Mouse (Mus musculus) layer of hippocampus, adult 2 months (tissue): Measurements from ENCODE around the gene Sdf2. TPM values are rescaled to one million over a fixed set of nuclear protein-coding genes. Genes with fewer than 3 reads are reported as not detected.
"Not testable (repeated sequence)": the region's sequence is repeated elsewhere in the genome, so short reads cannot be mapped to it uniquely, and the experiment has no call there.

Experiments
- DNase-seq, 2 experiments: peaks; one replicate each; pipeline ENCODE4 v3.0.0; 2022; ENCODE audit warnings: low spot score in 2 of 2
- H3K27ac ChIP-seq: fragments of 200-600 bp; 2 replicates; pipeline ENCODE4 v1.8.1; 2022
- H3K4me3 ChIP-seq: fragments of 200-600 bp; 2 replicates; pipeline ENCODE4 v1.8.1; 2022; ENCODE audit warnings: mild to moderate bottlenecking
- CTCF ChIP-seq: fragments of 200-600 bp; conservative IDR thresholded peaks from 2 replicates; pipeline ENCODE4 v1.8.1; 2022; ENCODE audit warnings: antibody characterized with exemption, mild to moderate bottlenecking, moderate library complexity
- total RNA-seq, 2 experiments: library from RNA; stranded (reverse); gene quantifications; 2 replicates each; pipeline ENCODE4 v1.2.3; 2021

Sdf2 gene
- total RNA-seq, 2 experiments from 2014 or later: 66.8 to 69.1 TPM

DNA sequence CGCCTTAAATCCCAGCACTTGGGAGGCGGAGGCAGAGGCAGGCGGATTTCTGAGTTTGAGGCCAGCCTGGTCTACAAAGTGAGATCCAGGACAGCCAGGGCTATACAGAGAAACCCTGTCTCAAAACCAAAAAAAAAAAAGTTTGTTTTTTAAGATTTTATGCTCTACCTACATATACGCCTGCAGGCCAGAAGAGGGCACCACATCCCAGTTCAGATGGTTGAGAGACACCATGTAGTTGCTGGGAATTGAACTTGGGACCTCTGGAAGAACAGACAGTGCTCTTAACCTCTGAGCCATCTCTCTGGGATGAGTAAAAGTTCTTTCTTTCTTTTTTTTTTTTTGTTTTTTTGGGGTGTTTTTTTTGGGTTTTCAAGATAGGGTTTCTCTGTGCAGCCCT, 30.6 kb downstream of the Sdf2 start:
- DNase-seq, H3K27ac ChIP-seq, H3K4me3 ChIP-seq: not testable (repeated sequence)
- peak; percentile 64 for TF ChIP-seq CTCF

DNA sequence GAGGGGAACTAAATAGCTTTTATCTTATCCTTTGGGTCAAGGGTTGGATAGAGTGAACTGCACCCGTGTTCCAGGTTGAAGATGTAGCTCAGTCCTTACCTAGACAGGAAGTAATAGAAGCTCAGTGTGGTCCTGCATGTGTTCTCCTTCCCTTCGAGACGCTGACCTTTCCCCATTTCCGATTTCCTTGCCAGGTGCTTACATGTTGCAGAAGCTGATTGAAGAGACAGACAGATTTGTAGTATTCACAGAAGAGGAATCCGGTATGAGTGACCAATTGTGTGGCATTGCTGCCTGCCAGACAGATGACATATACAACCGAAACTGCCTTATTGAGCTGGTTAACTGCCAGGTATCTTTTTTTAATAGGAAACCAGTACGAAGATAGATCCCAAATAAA, 33.3 kb downstream of the Sdf2 start:
- no peak for TF ChIP-seq CTCF
- H3K4me3 ChIP-seq: no peak overlapping the region
- H3K27ac ChIP-seq: peak overlapping the region; percentile 71
- DNase-seq: no peak

DNA sequence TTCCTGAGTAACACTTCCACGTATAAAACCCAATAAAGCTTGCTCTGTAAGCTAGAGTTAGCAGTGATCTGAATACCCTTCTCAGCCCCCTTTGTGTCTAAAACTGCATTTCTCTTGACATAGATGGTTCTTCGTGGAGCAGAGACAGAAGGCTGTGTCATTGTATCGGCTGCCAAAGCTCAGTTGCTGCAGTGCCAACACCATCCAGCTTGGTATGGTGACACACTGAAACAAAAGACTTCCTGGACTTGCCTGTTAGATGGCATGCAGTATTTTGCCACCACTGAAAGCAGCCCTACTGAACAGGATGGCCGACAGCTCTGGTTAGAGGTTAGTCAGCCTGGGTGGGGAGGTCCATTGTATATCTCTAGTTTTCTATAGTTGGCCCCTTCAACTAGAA, 34.0 kb downstream of the Sdf2 start:
- DNase-seq: peak; percentile 52
- Histone ChIP-seq H3K4me3 (no peak overlapping the region), H3K27ac (peak overlapping the region; percentile 71)
- no peak for TF ChIP-seq CTCF

DNA sequence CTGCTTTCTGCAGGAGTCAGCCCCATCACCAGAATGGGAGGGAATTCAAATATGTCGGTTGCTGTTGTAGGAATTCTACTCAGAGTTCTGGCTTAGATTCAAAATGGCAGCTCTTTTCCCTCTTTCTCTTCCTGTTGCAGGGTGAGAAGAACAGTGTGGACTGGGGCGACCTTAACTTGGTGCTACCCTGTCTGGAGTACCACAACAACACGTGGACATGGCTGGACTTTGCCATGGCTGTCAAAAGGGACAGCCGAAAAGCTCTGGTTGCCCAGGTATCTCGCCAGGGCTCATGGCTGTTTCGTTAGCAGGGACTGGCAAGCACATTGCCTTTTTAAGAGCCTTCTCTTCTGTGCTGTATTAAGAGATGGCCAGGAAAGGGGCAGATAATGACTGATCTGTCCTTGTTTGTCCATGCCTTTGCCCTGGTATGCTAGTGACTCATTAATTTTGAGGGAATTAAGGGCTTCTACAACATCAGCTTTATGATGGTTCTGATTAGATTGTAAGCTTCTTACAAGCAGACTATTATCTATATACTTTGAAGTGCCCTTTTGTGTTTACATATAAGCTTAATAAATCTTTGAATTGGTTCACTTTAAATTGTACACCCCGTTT, 43.7 kb downstream of the Sdf2 start:
- H3K4me3 ChIP-seq: no peak overlapping the region
- no peak overlapping the region for H3K27ac ChIP-seq
- DNase-seq: no peak
- TF ChIP-seq CTCF: no peak

DNA sequence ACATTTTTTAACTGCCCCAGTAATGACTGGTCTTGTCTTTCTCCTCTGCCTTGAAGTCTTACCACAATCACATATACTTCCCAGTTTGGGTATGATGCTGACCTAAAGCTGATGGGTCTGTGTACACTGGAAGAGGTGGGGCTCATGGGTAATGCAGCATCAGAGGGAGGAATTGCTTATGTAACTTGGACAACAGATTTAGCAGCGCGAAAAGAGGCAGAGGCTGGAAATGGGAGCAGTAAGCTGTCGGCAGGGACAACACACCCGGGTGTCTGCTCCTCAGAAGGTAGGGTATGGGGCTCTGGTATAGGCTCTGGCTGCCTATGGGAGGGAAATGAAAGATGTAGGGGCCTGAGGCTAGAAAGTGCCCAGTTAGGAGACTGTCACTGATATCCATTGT, 45.1 kb downstream of the Sdf2 start, which contains the start of gene BC030499:
Gene BC030499 (plus strand): TSS at position 188 of the 400 bp plus-strand sequence.
- DNase-seq: peak in 1 of 2 experiments; percentile 27
- Histone ChIP-seq H3K27ac (peak within 1 kb of the TSS; percentile 82), H3K4me3 (no peak within 1 kb of the TSS)
- TF ChIP-seq CTCF: no peak

DNA sequence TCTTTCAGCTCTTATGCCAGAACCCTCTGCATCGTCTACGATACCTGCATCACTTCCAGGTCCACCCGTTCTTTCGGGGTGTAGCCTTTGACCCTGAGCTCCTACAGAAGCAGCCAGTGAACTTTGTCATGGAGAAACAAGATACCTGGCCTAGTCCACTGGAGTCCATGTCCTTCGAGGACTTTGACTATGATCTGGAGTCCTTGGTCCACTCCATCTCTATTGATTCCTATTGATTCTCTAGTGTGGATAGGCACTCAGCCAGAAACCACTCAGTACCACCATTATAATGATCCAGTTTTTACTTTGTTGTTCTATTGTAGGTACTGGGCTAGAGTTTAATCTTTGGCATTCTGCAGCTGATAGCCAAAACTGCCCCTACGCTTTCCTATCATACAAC, 49.0 kb downstream of the Sdf2 start:
- no peak for DNase-seq
- H3K27ac ChIP-seq: no peak overlapping the region
- no peak overlapping the region for H3K4me3 ChIP-seq
- no peak for TF ChIP-seq CTCF

DNA sequence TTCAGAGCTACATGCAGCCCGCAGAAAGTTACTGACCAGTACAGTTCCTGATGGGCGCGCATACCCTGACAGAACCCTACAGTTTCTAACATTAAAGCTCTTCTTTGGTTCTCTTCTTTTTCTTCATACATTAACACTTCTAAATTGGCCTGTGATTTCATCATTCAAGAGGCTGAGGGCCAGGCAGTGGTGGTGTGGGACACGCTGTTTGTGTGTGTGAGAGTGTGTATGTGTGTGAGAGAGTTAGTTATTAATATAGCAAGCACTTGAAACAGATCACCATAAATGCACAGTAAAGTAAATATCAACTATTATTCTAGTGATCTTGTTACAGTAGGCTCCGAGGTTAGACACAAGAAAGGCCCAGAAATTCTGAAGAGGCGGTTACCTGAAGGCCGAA, 55.4 kb downstream of the Sdf2 start:
- H3K27ac ChIP-seq: peak overlapping the region; percentile 91
- DNase-seq: no peak
- H3K4me3 ChIP-seq: peak overlapping the region; percentile 82
- TF ChIP-seq CTCF: no peak

DNA sequence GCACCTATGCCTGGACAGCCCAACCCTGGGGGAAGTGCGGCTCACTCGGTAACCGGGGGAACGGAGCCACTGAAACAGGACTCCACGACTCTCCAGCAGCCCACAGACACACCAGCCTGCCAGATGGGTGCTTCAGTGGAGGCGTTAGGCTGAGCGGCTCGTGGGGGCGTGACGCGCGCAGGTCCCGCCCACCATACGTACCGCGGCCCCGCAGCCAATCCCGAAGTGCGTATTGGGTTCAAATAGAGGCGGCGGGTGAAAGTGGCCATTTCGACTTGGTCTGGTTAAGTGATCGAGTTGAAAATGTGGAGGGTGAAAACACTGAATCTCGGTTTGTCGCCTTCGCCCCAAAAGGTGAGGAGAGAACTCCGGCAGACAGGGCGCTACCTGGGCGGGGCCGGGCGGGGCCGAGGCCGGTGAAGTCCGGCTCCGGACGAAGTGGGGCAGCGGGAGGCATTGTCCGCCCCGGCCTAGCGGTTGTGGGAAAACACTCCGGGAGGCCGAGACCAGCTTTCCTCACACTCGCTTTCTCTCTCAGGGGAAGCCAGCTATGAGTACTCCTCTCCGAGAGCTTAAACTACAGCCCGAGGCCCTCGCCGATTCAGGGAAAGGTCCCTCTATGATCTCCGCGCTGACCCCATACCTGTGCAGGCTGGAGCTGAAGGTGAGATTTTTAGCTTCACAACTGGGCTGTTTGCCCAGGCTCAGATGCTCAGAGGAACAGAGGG, 56.0 kb downstream of the Sdf2 start, which contains the start of gene Spag5:
Gene Spag5 (plus strand): TSS at position 173 of the 728 bp plus-strand sequence.
- DNase-seq: peak; percentile 91 to 94
- TF ChIP-seq CTCF: no peak
- Histone ChIP-seq H3K27ac (peak within 1 kb of the TSS; percentile 91), H3K4me3 (peak within 1 kb of the TSS; percentile 82)

Other genes with a start within 250 kb of the Sdf2 start
- 1 to 10 TPM; 4.6 to 5.7 TPM for gene Dhrs13, start 213.5 kb upstream of the Sdf2 start, total RNA-seq
- gene Flot2, start 207.8 kb upstream of the Sdf2 start, total RNA-seq: 10 to 100 TPM; 70.9 to 77.4 TPM
- gene Eral1, start 165.4 kb upstream of the Sdf2 start, total RNA-seq: 10 to 100 TPM; 19.5 to 20.1 TPM
- gene Fam222b, start 151.1 kb upstream of the Sdf2 start, total RNA-seq: 10 to 100 TPM; 29.5 to 30.3 TPM
- 10 to 100 TPM; 11.1 to 13.3 TPM for gene Traf4, start 80.2 kb upstream of the Sdf2 start, total RNA-seq
- 1 to 10 TPM; 2.6 to 3.3 TPM for gene Nek8, start 69.1 kb upstream of the Sdf2 start, total RNA-seq
- gene Tlcd1, start 69.0 kb upstream of the Sdf2 start, total RNA-seq: 10 to 100 TPM; 21.1 to 24.3 TPM
- 100 to 1,000 TPM; 747 to 755 TPM for gene Rpl23a, start 62.2 kb upstream of the Sdf2 start, total RNA-seq
- 10 to 100 TPM; 33.3 TPM for gene Rab34, start 57.3 kb upstream of the Sdf2 start, total RNA-seq
- gene Proca1, start 52.4 kb upstream of the Sdf2 start, total RNA-seq: 1 to 10 TPM; 3.7 to 5.5 TPM
- 100 to 1,000 TPM; 132 to 137 TPM for gene Supt6, start 241 bp downstream of the Sdf2 start, total RNA-seq
- gene 2610507B11Rik, start 16.0 kb downstream of the Sdf2 start, total RNA-seq: 100 to 1,000 TPM; 192 to 198 TPM
- gene BC030499, start 45.1 kb downstream of the Sdf2 start, total RNA-seq: 10 to 100 TPM in 1 of 2 experiments, 1 to 10 TPM in 1; 5.6 to 12.2 TPM
- 1 to 10 TPM; 8.3 to 8.5 TPM for gene Spag5, start 55.8 kb downstream of the Sdf2 start, total RNA-seq
- 100 to 1,000 TPM; 853 to 900 TPM for gene Aldoc, start 77.2 kb downstream of the Sdf2 start, total RNA-seq
- 10 to 100 TPM; 58.2 to 59.9 TPM for gene Pigs, start 82.7 kb downstream of the Sdf2 start, total RNA-seq
- 10 to 100 TPM; 27.8 to 33.9 TPM for gene Unc119, start 97.7 kb downstream of the Sdf2 start, total RNA-seq
- gene Foxn1, start 140.8 kb downstream of the Sdf2 start, total RNA-seq: not detected
- not detected for gene Slc13a2, start 176.5 kb downstream of the Sdf2 start, total RNA-seq
- 10 to 100 TPM; 11.7 to 12.3 TPM for gene Slc46a1, start 220.0 kb downstream of the Sdf2 start, total RNA-seq